Mouse (Mus musculus) cerebellum, adult 8-10 months (tissue): ENCODE data around the gene Tysnd1.

Experiments used
- DNase-seq: peaks from one replicate; pipeline ENCODE4 v3.0.0; 2022

Gene Tysnd1

GRCm38 (mm10) chr10:61693563-61693962 is 1.8 kb upstream of the Tysnd1 start:
- no peak for DNase-seq

GRCm38 (mm10) chr10:61695703-61696559 is 617 bp downstream of the Tysnd1 start:
- DNase-seq = no peak

GRCm38 (mm10) chr10:61696560-61696823 is 1.2 kb downstream of the Tysnd1 start:
- no peak for DNase-seq

GRCm38 (mm10) chr10:61697028-61697427 is 1.7 kb downstream of the Tysnd1 start:
- DNase-seq = no peak

GRCm38 (mm10) chr10:61704663-61705062 is 9.3 kb downstream of the Tysnd1 start:
- DNase-seq = no peak

- no peak for DNase-seq
Measured at GRCm38 (mm10) chr10:61706412-61707375, 11.4 kb downstream of the Tysnd1 start.

- no peak for DNase-seq
Measured at GRCm38 (mm10) chr10:61713601-61714000, 18.3 kb downstream of the Tysnd1 start.

- DNase-seq = no peak
Measured at GRCm38 (mm10) chr10:61714146-61714545, 18.8 kb downstream of the Tysnd1 start.

GRCm38 (mm10) chr10:61714771-61715461 is 19.6 kb downstream of the Tysnd1 start, which contains the start of gene Aifm2:
TSS of gene Aifm2 (plus strand) at chr10:61715263.
- DNase-seq = peak; percentile 30

GRCm38 (mm10) chr10:61715462-61715837 is 20.1 kb downstream of the Tysnd1 start:
- no peak for DNase-seq

- no peak for DNase-seq
Measured at GRCm38 (mm10) chr10:61715996-61716864, 20.9 kb downstream of the Tysnd1 start.

GRCm38 (mm10) chr10:61717406-61718296 is 22.3 kb downstream of the Tysnd1 start:
- no peak for DNase-seq

GRCm38 (mm10) chr10:61720331-61720730 is 25.0 kb downstream of the Tysnd1 start:
- DNase-seq = no peak

GRCm38 (mm10) chr10:61722215-61722614 is 26.9 kb downstream of the Tysnd1 start:
- no peak for DNase-seq

- no peak for DNase-seq
Measured at GRCm38 (mm10) chr10:61723271-61723670, 28.0 kb downstream of the Tysnd1 start.

GRCm38 (mm10) chr10:61729181-61729580 is 33.9 kb downstream of the Tysnd1 start:
- no peak for DNase-seq

- no peak for DNase-seq
Measured at GRCm38 (mm10) chr10:61730171-61730570, 34.9 kb downstream of the Tysnd1 start.

- no peak for DNase-seq
Measured at GRCm38 (mm10) chr10:61734377-61734776, 39.1 kb downstream of the Tysnd1 start.

- no peak for DNase-seq
Measured at GRCm38 (mm10) chr10:61736671-61737078, 41.4 kb downstream of the Tysnd1 start.

GRCm38 (mm10) chr10:61737537-61737936 is 42.2 kb downstream of the Tysnd1 start:
- no peak for DNase-seq

- DNase-seq = no peak
Measured at GRCm38 (mm10) chr10:61738126-61738525, 42.8 kb downstream of the Tysnd1 start.
